Mouse (Mus musculus): Measurements from ENCODE around the gene Ndc1.

GRCm38 (mm10) chr4:107436476-107436875, 68.9 kb downstream of the Ndc1 start:
- no peak for TF ChIP-seq CTCF (IDR thresholded peaks at IDR 0.05; ENCODE audit: borderline replicate concordance, insufficient read depth, low read length)
- TF ChIP-seq POLR2A (IDR thresholded peaks at IDR 0.05; ENCODE audit: low read depth, low read length), result no peak

All from embryonic fibroblast, embryonic 13.5 days (primary cell).